Mouse (Mus musculus): ENCODE results near the gene Gm44596. TPM values are rescaled to one million over a fixed set of nuclear protein-coding genes. Genes with fewer than 3 reads are reported as not detected.
A peak's percentile ranks its signal among the peaks of the same experiment; 100 is the strongest.

Gene Gm44596
- not detected in 2 replicates for total RNA-seq (2015; ENCODE audit: low replicate concordance)
- not detected in 2 replicates for total RNA-seq (2017; ENCODE audit: low replicate concordance)

DNA sequence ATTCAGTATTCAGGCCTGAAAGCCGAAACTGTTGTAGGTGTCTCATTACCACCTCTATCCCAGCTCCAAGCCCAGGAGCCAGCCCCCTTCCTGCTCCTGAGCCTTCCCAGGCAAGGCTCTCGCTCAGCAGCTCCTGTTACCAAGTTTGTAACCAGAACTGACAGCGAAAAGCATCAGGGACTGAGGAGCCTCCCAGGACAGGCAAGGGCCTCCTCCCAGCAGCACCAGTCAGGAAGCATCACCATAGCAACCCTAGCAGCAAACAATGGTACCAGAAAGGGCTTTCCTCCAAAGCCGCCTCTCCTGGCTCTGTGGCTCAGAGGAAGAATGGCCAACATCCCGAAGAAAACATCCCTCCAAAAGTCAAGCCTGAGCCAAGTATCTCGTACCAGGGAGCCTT is at the start of gene Gm44596, which contains the start of gene Tex52:
Gm44596 (plus strand) TSS at position 312 of the 400 bp plus-strand sequence.
Tex52 (plus strand) TSS at position 265 of the 400 bp plus-strand sequence.
- no peak for ATAC-seq (replicated peaks; ENCODE audit: low FRiP score, poor library complexity, severe bottlenecking)

DNA sequence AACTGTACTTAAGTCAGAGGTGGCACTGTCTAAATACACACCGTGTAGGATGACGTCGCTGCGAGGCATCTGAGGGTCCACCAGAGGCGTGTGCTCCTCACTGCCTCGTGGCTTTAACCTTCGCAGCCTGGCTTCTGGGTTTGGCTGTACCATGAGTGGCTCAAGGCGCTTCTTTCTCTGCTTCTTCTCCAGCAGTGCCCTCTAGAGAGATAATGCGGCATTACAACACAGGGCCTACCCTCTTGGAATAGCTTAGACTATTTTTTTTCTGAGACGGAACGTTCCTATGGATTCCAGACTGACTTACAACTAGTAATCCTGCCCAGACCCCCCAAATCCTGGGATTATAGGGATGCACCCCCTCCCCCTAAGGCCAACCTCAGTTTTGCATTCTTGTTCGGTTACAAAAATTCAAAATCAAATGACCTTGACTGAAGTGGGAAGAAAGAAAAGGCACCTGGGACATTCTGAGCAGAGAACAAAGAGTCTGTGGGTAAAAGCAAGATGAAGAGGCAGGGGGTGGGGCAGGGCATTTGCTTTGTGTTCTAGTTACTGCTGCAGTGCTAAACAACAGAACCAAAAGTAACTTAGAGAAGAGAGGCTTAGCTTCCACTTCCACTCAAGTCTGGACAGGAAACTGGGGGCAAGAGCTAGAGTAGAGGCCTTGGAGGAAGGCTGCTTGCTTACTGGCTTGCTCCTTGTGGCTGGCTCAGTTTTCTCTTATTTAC is 40.7 kb upstream of the Gm44596 start:
- ATAC-seq (replicated peaks; ENCODE audit: low FRiP score, poor library complexity, severe bottlenecking): no peak

DNA sequence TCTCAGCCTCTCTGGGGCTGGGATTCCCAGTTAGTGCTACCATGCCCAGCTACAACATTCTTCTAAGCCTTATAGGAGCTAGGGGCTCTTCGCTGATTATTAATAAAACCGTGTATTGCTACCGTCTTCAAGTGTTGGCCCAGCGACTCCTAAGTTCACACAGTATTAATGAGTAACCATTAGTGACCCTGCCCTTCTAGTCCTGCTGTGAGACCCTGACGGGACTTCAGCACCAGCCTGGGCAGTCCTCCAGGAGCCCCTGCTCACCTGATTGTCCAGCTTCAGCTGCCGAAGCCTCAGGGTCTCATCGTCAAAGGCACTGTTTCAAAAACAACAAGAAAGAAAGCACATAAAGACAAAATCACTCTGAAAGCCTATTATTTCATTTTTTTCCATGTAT is 37.8 kb upstream of the Gm44596 start:
- ATAC-seq (replicated peaks; ENCODE audit: low FRiP score, poor library complexity, severe bottlenecking): no peak

DNA sequence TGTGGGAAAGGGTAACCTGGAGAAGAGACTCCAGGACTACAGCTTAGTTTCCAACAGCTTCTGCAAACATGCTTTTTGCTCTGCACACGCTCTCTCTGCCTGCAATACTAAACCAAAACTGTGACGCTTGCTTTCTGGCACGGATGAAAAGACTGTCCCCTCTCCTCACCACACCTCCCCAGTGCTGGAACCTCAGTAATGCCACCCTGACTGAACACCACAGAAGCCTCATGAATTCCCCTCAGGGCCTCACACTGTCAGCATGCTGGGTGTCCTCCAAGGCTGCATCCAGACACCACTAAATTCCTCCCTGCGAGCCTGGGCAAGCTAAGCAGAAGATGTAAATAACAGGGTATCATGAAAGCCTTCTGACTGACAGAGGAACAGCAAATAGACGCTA is 36.4 kb upstream of the Gm44596 start:
- no peak for ATAC-seq (replicated peaks; ENCODE audit: low FRiP score, poor library complexity, severe bottlenecking)

DNA sequence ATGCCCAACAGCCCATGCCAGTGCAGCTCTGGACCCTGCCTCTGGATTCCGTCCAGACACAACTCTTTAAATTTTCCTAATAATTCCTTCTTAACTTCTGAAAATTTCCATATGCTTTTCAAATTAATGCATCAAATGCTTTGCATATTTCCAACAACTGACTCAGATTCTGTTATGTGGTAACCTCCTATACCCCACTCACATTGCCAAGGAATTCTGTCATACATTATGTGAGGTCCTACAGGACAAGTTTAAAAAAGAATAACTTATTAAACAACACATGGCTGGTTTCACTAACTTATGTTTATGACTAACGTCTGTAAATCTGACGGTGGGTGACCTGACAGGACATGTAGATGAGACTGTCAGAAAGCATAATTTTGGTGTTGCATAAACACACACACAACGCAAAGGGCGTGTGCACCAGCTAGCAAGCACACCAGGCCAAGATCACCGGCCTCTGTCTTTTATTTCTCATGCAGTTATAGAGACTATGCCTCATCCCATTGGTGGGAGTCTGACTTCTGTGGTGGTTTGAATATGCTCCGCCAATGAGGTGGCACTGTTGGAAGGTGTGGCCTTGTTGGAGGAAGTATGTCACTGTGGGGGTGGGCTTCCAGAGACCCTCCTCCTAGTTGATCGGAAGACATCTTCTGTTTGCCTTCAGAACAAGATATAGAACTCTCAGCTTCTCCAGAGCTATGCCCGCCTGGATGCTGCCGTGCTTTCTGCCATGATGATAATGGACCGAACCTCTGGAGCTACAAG is 33.2 kb upstream of the Gm44596 start:
- no peak for ATAC-seq (replicated peaks; ENCODE audit: low FRiP score, poor library complexity, severe bottlenecking)

DNA sequence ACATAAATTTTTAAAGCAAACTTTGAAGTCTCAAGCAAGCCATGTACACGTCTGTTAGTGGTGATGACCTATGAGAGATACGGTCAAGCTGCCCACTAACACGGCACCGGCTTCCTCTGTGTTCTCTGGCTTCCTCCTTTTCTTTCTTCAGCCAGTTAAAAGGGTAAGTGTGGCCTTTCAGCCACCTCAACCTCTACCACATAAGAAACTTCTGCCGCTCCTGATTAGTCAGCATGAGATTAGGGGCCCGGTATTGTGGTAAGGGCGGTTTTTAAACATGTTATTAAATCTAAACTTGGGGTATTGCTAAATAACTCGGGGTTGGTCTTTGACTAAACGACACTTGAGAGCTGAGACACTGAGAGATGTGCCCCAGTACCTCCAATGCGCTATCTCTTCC is 29.7 kb upstream of the Gm44596 start:
- ATAC-seq (replicated peaks; ENCODE audit: low FRiP score, poor library complexity, severe bottlenecking): no peak

DNA sequence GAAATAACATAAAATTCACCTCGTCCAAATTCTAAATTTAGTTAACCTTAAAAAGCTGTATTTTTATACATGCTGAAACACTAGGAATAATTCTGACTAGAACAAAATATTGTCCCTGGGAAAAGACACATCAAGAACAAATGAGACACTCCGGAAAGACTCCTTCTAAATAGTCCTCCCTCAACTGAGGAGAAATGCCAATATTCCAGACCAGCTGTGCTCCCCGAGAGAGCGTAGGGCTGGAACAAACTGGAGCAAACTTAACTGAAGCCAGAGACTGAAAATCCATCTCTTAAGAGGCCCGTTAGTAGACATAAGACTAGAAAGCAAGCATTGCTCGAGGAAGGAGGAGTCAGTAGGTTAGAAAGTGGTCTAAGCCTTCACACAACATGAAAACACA is 28.5 kb upstream of the Gm44596 start:
- no peak for ATAC-seq (replicated peaks; ENCODE audit: low FRiP score, poor library complexity, severe bottlenecking)

DNA sequence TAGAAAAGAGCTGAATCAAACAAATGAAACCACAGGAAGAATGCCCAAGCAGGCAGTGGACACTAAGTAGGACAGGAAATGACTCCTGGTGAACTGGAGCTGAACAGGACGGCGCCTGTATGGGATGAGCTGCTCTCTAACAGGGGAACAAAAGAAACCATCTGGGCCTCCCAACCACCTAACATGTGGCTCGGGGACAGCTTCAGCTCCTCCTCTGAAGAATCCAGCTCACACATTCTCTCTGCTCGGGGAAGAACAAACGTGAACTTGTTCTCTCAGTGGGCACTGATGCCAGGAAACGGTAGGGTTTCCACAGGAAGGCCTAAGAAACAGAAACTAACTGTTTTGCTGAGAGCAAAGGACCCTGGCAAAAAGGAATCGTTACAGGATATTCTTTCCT is 25.6 kb upstream of the Gm44596 start:
- ATAC-seq (replicated peaks; ENCODE audit: low FRiP score, poor library complexity, severe bottlenecking): no peak

DNA sequence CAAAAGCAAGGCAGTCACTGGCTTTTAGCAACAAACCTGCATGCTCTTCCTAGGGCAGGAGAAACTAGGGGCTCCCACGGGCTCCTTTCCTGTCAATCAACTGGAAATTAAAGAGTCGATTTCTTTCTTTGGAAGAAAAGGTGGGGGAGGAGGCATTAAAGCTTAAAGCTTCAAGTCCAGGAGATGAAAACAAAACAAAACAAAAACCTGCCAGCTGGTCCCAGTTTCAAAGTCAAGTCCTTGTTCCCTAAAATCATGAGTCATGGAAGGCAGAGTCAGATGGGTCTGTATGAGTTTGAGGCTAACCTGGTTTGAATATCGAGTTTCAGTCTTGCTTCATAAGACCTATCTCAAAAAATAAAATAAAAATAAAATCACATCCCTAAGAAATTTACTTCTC is 21.2 kb upstream of the Gm44596 start:
- no peak for ATAC-seq (replicated peaks; ENCODE audit: low FRiP score, poor library complexity, severe bottlenecking)

DNA sequence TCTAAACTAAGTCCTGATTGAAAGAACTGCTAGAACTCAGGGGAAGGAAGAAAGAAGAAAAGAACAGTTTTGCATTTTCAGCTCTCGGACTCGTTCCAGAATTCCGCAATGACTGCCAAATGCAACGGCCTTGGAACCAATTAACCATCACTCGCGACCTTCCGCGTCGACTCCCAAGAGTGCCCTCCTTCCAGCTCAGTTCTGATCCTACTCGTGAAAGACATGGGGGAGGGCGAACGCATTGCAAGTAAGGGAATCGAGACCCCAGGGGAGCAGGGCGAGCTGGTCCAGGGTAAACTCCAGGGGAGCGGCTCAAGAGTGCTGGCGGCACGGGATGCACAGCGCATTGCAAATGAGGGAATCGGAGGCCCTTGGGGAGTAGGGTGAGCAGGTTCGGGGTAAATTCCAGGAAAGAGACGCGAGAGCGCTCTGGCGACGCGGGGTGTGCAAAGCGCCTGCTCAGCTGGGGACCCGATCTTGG is 20.1 kb upstream of the Gm44596 start:
- ATAC-seq (replicated peaks; ENCODE audit: low FRiP score, poor library complexity, severe bottlenecking): no peak

DNA sequence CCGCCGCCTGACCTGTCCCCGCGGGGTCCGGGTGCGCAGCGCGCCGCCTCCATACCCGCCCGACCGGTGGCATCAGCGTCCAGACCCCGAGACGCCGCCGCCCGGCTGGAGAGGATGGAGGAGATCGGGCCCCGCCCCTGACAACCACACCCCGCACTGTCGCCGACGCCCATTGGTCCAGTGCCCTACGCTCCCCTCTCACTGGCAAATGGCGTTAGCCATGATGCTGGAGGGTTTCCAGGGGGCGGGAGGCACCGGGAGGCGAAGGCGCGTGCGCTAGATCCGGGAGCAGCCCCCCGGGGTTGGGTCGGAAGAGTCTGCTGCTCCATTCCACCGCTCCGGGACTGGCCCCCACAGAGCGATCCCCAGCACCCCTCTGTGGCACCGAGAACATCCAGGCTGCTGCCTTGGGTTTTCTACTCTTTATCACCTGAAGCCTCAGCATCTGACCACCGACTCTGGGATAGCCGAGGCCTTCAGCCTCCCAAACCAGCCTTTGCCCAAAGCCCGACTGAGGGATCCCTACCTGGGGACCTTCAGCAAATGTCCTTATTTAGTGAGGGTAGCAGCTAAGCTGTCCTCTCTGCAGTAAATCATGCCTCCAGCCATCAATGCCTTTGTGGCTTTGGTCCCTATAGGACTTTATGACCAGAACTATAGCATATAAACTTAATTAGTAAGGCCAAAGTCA is 19.4 kb upstream of the Gm44596 start, which contains the start of gene Tulp3:
Tulp3 (minus strand) TSS at position 126 of the 691 bp plus-strand sequence.
- peak; percentile 99 for ATAC-seq (replicated peaks; ENCODE audit: low FRiP score, poor library complexity, severe bottlenecking)

DNA sequence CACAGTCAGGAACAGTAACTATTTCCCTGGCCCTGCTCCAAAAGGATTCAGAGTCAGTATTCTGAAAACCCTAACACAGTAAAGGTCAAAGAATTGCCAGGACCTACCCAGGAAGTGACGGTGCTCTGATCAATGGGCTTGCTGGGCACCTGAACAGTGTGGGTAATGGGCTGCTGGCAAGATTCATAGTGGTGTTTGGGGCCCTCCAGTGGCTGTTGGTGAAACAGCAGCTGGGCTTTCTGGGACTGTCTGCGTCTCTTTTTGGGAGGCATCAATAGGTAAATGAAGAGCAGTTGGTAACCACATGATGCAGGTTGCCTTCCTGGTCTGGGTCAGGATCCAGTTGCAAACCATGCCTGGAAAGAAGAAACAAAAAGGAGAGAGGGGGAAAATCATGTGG is 16.3 kb upstream of the Gm44596 start:
- ATAC-seq (replicated peaks; ENCODE audit: low FRiP score, poor library complexity, severe bottlenecking): no peak

DNA sequence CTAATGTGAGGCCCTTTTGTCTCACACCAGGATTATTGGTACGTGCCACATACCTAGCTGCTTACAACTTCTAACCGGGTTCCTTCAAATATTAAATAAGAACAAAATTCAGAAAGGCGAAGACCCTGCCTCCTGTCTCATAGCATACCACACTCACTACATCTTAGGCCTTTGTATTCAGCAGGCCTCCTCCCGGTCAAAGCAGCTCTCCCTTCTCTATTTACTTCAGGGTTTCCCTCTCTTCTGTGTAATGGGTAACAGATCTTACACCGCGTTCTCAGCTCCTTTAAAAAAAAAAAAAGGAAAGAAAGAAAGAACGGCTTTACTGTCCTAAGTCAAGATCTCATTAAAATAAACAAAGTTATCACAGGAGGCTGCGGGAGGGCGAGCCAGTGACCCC is 13.4 kb upstream of the Gm44596 start:
- peak; percentile 28; the same call in 1 of the 2 replicates for ATAC-seq (replicated peaks; ENCODE audit: low FRiP score, poor library complexity, severe bottlenecking)

DNA sequence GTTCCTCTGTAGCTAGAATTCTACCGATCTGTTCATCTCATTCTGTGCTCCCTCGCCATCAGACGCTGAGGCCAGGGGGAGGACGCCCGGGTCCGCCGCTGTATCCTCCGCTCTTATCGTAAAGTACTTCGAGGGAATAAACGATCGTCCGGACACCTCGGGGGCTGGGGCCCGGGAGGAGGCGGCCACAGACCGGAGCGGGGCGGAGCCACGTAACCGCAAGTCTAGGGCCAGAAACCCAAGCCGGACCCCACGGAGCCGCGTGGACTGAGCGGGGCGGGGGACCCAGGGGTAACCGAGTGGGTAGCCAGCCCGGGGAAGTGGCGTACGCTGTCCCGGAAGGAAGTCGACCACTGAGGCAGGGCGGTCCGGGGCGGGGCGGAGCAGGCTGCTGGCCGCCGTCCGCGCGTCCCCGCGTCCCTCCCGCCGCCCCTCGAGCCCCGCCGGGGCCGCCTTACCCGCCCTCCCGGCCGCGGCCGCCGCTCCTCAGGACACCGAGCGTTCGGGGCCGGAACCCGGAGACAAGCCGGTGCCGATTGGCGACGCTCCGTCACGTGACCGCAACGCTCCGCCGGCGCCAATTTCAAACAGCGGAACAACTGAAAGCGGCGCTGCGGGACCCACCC is 12.8 kb upstream of the Gm44596 start, which contains the start of the genes Rhno1 and Foxm1:
Rhno1 (minus strand) TSS at position 531 of the 626 bp plus-strand sequence.
Foxm1 (plus strand) TSS at position 587 of the 626 bp plus-strand sequence.
- ATAC-seq (replicated peaks; ENCODE audit: low FRiP score, poor library complexity, severe bottlenecking): peak; percentile 83

DNA sequence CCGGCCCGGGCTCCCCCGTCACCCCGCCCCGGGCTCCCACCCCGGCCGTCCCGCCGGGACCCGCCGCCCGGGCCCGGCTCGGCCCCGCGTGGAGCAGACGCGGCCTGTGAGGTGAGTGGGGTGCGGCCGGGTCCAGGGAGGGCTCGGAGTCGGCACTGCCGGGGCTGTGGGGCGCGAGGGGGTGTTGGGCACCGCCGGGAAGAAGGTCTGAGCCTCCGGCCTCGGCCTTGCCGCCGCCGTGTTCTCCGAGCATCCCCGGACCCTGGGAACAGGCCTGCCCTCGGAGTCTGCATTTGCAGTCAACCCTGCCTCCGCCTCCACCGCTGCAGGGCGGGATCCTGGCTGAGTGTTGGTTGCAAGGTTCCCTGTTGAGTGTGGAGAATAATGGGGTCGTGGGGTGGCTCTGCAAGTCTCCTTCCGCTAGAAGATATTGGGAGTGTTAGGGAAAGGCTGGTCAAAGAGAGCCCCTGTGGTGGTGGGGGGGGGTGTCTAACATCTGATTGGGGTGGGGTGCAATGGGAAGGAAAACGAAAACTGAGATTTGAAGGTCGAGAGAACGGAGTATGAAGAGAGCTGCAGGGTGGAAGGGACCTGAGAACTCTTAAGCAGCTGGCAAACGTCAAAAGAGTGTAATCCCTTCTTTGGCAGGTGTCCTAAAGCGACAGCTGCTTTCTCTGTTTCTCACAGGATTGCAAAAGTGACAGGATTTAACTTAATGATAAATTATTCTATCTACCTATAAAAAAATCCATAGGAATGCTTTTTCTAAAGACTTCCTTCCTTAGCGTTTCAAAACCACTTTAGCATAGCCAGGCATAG is 12.1 kb upstream of the Gm44596 start:
- peak; percentile 43 for ATAC-seq (replicated peaks; ENCODE audit: low FRiP score, poor library complexity, severe bottlenecking)

DNA sequence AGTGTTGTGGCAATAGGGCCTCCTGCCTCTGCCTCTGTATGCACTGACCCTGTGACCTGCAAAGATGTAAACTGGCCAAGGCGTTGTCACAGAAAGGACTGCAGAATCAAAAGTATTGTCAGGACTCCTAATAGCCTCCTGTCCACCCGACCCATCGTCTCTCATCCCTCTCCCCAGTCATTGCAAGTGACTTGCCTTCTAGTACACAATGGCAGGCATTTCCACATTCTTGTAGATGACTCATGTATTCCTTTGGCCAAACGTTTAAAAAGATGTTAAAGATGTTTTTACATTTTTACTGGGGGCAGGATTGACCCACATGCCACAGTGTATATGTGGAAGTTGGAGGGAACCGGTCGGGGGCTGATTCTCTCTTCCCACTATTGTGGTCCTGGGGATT is 10.6 kb upstream of the Gm44596 start:
- no peak for ATAC-seq (replicated peaks; ENCODE audit: low FRiP score, poor library complexity, severe bottlenecking)

DNA sequence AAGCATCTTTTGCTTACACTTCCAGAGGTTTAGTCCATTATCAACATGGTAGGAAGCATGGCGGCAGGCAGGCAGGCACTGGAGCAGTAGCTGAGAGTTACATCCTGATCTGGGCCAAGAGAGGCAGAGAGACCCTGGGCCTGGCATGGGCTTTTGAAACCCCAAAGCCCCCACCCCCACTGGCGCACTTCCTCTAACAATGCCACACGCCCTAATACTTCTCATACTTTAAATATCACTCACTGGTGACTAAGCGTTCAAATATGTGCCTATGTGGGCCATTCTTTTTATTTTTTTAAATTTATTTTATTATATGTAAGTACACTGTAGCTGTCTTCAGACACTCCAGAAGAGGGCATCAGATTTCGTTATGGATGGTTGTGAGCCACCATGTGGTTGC is 8.8 kb upstream of the Gm44596 start:
- ATAC-seq (replicated peaks; ENCODE audit: low FRiP score, poor library complexity, severe bottlenecking): no peak

DNA sequence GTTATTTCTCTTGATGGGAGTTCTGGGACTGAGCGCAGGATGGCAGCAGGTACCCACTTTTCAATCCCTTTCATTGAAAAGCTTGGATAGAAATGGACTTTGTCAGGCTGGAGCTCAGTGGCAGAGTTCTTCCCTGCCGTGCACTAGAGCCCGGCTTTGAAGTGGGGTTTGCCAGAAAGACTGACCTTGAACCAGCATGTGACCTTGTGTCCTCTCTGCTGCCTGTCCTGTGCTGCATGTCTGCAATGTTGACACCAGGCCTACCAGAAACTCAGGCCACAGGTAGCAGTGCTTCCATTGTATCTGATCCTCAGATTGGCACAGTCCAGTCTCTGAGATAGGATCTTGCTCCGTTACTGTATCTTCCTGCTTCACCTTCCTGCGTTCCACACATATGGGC is 5.3 kb upstream of the Gm44596 start:
- ATAC-seq (replicated peaks; ENCODE audit: low FRiP score, poor library complexity, severe bottlenecking): no peak

Data from erythroid progenitor cell, adult 5-6 weeks (primary cell).